Mouse (Mus musculus) megakaryocyte, adult 5-6 weeks (primary cell): ENCODE data around the gene Themis2. TPM values are rescaled to one million over a fixed set of nuclear protein-coding genes. Genes with fewer than 3 reads are reported as not detected.

ENCODE experiments used
- ATAC-seq: 2 replicates; pipeline ENCODE4 v1.8.0; 2016; ENCODE audit warnings: mild to moderate bottlenecking, inconsistent platforms; ENCODE audit not compliant: poor library complexity, severe bottlenecking
- total RNA-seq, 2 experiments: library from RNA; stranded (forward) in 1 of 2; stranded (reverse) in 1 of 2; fragments of 153-499, 151-499 nt in 1 of 2; fragments of 221-1000, 200-1000 nt in 1 of 2; gene quantifications; 2 replicates each; pipeline versions ENCODE4 v1.2.3 to v1.2.4; 2015 to 2017

The Themis2 gene
- total RNA-seq (2015) (129 and 136 TPM in 2 replicates), total RNA-seq (2017) (84.4 and 95.0 TPM in 2 replicates)

GRCm38 (mm10) chr4:132796196-132796886 lies at the start of gene Themis2:
Gene Themis2, minus strand, starts transcription at chr4:132796387.
- ATAC-seq: peak; percentile 58

- no peak for ATAC-seq
Observed at GRCm38 (mm10) chr4:132843705-132844071, 47.5 kb upstream of the Themis2 start.

DNA sequence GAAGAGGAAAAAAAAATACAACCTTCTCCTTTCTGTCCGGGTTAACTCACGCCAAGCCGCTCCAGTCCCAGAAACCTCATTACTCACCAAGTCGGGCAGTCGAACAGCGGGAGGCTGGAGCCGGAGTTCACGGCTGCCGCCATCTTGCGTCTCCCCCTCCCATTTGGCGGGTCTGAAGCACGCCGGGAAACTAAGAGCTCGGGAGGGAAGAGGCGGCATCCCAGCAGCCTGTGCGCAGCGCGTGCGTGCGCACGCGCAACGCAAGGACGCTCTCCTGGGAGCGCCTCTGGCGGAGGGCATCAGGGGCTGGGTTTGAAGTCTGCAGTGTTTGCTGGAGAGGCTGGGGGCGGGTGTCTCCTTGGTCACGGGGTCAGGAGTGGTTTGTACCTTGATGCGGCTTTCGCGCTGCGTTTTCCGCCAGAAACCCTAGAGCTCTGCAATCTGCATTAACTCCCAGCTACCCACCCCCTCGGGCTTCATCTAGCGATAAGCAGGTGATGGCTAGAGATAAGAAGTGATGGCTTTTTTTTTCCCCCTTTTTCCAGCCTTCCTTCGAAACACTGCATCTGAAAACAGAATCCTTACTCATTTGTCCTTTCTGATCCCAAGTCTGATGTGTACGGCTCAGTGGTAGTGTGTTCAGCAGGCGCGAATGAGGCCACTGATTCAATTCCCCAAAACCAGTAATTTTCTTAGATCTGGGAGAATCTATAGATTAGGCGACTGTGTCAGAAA lies 47.0 kb upstream of the Themis2 start, which contains the start of gene Ppp1r8:
TSS of gene Ppp1r8 (minus strand) at position 200 of the 735 bp plus-strand sequence.
- ATAC-seq: peak; percentile 99

DNA sequence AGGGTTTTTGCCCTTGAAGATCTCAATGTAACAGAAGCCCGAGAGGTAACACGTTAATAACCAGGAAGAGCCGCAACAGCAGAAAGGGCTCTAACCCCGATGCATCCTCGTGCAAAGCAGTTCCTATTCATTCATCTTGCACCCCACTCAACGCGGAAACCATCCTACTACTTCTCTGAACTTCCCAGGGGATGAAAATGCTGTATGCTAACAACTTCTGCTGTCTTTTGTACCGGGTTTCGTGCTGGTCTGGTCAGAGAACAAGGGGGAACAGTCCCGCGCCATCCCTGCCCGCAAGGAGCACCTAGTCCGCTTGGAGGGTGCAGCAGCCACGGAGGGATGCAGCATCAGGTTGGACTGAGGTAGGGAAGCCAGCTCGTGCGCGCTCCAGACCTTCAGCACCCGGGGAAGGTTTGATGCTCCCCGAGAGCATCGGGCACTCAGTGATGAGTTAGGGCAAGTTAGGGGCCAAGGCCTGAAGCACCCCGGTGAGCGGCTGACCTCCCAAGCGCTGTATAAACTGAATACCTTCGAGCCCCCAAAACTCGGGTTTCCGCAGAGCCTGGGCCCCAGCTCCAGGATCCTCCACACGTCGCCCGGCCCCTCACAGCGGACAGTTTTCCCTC lies 46.2 kb upstream of the Themis2 start:
- ATAC-seq: peak; percentile 45

- no peak for ATAC-seq
Observed at GRCm38 (mm10) chr4:132841493-132841892, 45.3 kb upstream of the Themis2 start.

DNA sequence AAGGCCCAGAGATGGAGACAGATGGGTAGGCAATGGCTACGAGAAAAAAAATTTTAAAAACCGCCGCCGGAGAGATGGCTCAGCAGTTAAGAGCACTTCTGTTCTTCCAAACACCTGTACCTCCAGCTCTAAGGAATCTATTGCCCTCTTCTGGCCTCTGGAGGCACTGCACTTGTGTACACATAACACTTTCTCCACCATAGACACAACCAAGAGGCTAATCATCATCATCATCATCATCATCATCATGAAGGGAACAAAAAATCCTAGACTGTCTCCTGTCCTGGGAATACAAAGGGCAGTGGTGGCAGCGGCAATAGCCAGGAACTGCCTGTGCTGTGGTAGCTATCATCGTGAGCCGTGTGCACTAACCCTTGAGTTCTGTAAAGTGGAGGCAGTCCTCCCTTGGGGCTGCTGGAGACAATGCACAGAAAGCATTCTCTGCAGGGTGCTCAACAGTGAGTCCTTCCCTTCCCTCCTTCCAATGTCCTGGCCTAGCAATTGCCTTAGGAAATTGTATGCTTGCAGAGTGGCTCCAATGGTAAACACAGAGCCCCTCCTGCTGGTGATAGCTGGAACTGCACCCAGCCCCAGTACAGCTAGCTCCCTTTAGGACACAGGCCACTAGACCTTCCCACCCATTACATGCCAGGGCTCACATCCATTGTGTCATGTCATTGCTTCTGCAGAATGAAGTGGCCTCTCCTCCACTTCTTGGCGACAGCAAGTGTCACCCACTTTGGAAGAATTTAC lies 27.6 kb upstream of the Themis2 start:
- peak; percentile 95 for ATAC-seq

- no peak for ATAC-seq
Observed at GRCm38 (mm10) chr4:132818442-132818841, 22.3 kb upstream of the Themis2 start.

DNA sequence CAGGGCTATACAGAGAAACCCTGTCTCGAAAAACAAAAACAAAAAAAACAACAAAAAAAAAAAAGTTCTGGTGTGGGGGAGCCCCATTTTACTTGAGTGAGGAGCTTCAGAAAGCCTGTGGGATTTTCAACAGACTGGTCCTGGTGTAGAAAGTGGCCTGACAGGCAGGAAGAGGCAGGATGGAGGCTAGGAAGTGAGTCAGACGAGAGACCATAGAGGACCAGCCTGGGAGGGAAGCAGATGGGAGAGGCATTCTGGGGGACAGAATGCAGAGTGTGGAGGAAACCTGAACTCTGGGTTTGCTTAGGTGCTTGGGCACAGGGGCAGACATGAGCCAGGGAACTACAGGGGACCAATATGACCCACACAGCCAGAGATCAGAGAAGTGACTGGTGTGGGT lies 20.7 kb upstream of the Themis2 start:
- no peak; the same call in 1 of the 2 replicates for ATAC-seq

DNA sequence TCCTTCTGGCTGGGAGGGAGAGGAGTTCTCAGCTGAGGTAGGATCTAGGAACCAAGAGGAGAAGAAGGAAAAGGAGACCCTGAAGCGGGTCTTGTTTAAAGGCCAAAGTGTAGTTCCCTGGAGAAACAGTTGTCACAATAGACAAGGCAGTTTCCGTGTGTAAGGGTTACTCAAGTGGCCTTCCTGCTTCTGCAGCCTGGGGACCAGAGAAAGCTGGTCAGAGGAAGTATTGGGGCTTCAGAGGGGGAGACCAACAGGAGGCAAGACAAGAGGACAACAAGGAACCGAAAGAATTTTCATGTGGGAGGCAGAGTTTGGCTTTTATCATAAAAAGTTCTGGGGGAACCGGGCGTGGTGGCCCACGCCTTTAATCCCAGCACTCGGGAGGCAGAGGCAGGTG lies 20.2 kb upstream of the Themis2 start:
- ATAC-seq: peak; percentile 95

DNA sequence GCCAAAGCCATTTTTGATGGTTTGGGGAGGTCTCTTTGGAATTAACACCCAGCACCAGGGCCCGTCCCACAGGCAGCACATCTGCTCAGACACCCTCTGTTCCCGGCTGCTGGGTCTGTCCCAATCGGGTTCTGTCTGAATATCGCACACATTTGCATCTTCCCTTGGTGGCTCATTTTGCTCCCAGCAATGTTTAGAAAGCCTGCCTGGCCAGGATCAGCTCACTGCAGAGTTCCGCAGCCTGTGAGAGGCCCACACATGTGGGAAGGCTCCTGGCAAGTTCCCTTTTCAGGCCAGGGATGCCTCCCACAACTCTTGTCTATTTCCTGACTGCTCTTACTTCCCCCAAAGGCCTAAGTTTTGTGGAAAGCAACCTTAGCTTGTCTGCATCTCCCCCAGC lies 13.4 kb upstream of the Themis2 start:
- peak; percentile 72 for ATAC-seq

DNA sequence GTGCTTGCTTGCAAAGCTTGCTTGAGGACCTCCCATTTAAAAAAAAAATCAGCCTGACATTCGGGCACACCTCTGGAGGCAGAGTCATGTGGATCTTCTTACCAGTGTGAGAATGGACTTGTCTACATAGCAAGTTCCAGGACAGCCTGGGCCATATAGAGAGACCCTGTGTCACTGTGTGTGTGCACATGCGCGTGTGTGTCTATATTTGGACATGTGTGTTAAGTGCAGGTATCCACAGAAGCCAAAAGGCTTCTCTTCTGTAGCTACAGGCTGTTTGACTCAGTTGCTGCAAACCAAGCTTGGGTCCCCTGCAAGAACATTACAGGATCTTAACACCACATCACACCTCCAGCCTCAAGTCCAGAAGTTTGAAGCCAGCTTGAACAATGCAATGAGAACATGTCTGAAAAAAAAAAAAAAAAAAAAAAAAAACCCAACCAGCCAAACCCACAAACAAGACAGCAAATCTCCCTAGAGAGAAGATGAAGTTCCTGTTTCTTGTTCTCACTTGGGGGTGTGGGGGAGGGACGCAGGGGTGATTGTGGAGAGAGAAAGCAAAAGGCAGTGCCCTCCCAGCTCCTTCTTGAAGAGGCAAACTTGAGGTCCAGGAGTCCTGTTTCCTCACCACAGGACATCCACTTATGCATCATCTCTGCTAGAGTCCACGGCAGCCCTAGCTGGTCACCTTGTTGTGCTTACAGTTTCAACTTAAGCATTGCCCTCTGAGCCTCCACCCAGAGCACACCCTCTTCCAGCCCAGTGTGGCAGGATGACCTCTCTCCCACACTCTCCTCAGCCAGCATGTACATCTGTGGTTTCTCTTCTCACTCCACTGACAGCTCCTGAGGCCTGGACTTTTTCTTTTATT lies 11.8 kb upstream of the Themis2 start:
- ATAC-seq: peak; percentile 82

DNA sequence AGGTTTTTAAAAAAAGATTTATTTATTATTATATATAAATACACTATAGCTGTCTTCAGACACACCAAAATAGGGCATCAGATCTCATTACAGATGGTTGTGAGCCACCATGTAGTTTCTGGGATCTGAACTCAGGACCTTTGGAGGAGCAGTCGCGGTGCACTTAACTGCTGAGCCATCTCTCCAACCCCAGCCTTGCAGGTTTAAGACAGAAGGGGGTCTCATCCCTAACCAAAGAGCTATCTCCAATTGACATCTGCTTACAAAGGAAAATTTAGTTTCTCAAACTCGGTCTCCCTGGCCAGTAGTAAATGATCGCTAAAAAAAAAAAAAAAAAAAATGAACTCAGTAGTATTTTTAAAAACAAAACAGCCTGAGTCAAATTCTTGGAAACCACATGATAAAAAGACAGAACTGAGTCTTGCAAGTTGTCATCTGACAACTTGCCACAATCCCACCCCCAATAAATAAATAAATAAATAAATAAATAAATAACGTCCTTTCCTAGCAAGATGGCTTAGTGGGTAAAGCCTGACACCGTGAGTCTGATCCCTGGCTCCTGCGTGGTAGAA lies 10.5 kb upstream of the Themis2 start:
- ATAC-seq: no peak

- ATAC-seq: no peak
Observed at GRCm38 (mm10) chr4:132805599-132806197, 9.5 kb upstream of the Themis2 start.

GRCm38 (mm10) chr4:132805146-132805545 lies 9.0 kb upstream of the Themis2 start:
- ATAC-seq: no peak

- ATAC-seq: peak; percentile 75
Observed at GRCm38 (mm10) chr4:132804331-132804730, 8.1 kb upstream of the Themis2 start.

GRCm38 (mm10) chr4:132803876-132804275 lies 7.7 kb upstream of the Themis2 start:
- ATAC-seq: no peak

GRCm38 (mm10) chr4:132803212-132803611 lies 7.0 kb upstream of the Themis2 start:
- no peak for ATAC-seq

GRCm38 (mm10) chr4:132802171-132802637 lies 6.0 kb upstream of the Themis2 start:
- peak; percentile 56 for ATAC-seq
